Mouse (Mus musculus) thymus, adult 2 months (tissue): ENCODE results near the gene Lin54.

Experiments used
- CTCF ChIP-seq: fragments of 200-500 bp; IDR thresholded peaks from 2 replicates; pipeline ENCODE4 v1.5.1; 2012; ENCODE audit warnings: mild to moderate bottlenecking, control low read depth, low read length, moderate library complexity, borderline replicate concordance; ENCODE audit not compliant: control insufficient read depth, poor library complexity, insufficient read depth; ENCODE audit errors: extremely low read depth
- POLR2A ChIP-seq: fragments of 200-500 bp; IDR thresholded peaks from 2 replicates; pipeline ENCODE4 v1.6.1; 2012; ENCODE audit warnings: mild to moderate bottlenecking, low read length, control low read depth, moderate library complexity; ENCODE audit not compliant: control insufficient read depth, poor library complexity, insufficient read depth; ENCODE audit errors: extremely low read depth

DNA sequence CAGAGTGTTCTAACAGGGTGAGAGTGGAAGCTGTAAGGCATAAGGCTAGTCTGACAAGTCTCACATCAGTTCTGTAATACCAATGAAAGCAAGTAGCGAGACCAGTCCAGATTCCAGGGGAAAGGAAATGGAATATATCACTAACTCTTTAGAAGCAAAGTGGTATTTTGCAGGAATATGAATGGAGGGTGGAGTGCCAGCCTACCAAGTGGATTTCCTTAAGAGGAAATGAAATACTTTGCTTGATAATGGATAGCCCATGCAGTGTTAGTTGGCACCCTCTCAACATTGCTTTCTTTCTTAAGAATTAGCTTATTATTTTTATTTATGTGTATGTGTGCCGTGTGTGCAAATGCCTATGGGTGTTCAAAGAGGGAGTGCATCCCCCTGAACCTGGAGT is 19.8 kb upstream of the Lin54 start:
- TF ChIP-seq POLR2A (no peak), CTCF (no peak)
